Mouse (Mus musculus): ENCODE measurements around the gene Slco4a1. TPM values are rescaled to one million over a fixed set of nuclear protein-coding genes. Genes with fewer than 3 reads are reported as not detected.

The Slco4a1 gene
- polyA plus RNA-seq, 1 experiment from 2014 or later, result not detected

GRCm38 (mm10) chr2:180427073-180427472, 29.0 kb upstream of the Slco4a1 start:
- no peak overlapping the region for H3K9ac ChIP-seq (ENCODE audit: low read depth, low read length)
- H3K4me2 ChIP-seq, result no peak overlapping the region
- no peaks in the 10 kb centered on the region for H3K9me3 ChIP-seq (replicated peaks; ENCODE audit: control insufficient read depth, low read length)
- 66% methylated on average over 8 of the region's 8 CpGs for WGBS (ENCODE audit: insufficient replicate concordance)
- ATAC-seq (replicated peaks; ENCODE audit: insufficient number of reproducible peaks, low FRiP score, low TSS enrichment), result no peak
- H3K27me3 ChIP-seq (ENCODE audit: control insufficient read depth, insufficient read depth, low read length), result peaks cover 4% of the 10 kb centered on the region; the same call in 1 of the 2 replicates
- H3K36me3 ChIP-seq (ENCODE audit: control insufficient read depth, insufficient read depth, low read length), result no peaks in the 10 kb centered on the region
- H3K27ac ChIP-seq (ENCODE audit: low read depth, low read length), result no peak overlapping the region
- H3K4me1 ChIP-seq (ENCODE audit: control insufficient read depth, insufficient read depth, low read length), result peaks cover 11% of the 10 kb centered on the region
- no peak overlapping the region for H3K4me3 ChIP-seq (ENCODE audit: low read depth, low read length)

GRCm38 (mm10) chr2:180428331-180428730, 27.7 kb upstream of the Slco4a1 start:
- WGBS (ENCODE audit: insufficient replicate concordance), result 25% methylated on average over 2 of the region's 2 CpGs
- no peak overlapping the region; the same call in 1 of the 2 replicates for H3K4me2 ChIP-seq
- no peak overlapping the region for H3K4me3 ChIP-seq (ENCODE audit: low read depth, low read length)
- H3K4me1 ChIP-seq (ENCODE audit: control insufficient read depth, insufficient read depth, low read length), result peaks cover 11% of the 10 kb centered on the region
- no peaks in the 10 kb centered on the region for H3K36me3 ChIP-seq (ENCODE audit: control insufficient read depth, insufficient read depth, low read length)
- H3K27ac ChIP-seq (ENCODE audit: low read depth, low read length), result no peak overlapping the region
- H3K27me3 ChIP-seq (ENCODE audit: control insufficient read depth, insufficient read depth, low read length), result no peaks in the 10 kb centered on the region
- H3K9ac ChIP-seq (ENCODE audit: low read depth, low read length), result no peak overlapping the region
- 0 out of 2 replicates have a peak, but pooled peaks have one; percentile 24 for ATAC-seq (replicated peaks; ENCODE audit: insufficient number of reproducible peaks, low FRiP score, low TSS enrichment)
- no peaks in the 10 kb centered on the region for H3K9me3 ChIP-seq (replicated peaks; ENCODE audit: control insufficient read depth, low read length)

- no peak overlapping the region for H3K4me2 ChIP-seq
- H3K9ac ChIP-seq (ENCODE audit: low read depth, low read length), result no peak overlapping the region
- 68% methylated on average over 11 of the region's 11 CpGs for WGBS (ENCODE audit: insufficient replicate concordance)
- peaks cover 16% of the 10 kb centered on the region for H3K4me1 ChIP-seq (ENCODE audit: control insufficient read depth, insufficient read depth, low read length)
- H3K27ac ChIP-seq (ENCODE audit: low read depth, low read length), result no peak overlapping the region
- H3K9me3 ChIP-seq (replicated peaks; ENCODE audit: control insufficient read depth, low read length), result no peaks in the 10 kb centered on the region
- no peaks in the 10 kb centered on the region for H3K36me3 ChIP-seq (ENCODE audit: control insufficient read depth, insufficient read depth, low read length)
- H3K4me3 ChIP-seq (ENCODE audit: low read depth, low read length), result no peak overlapping the region
- no peaks in the 10 kb centered on the region for H3K27me3 ChIP-seq (ENCODE audit: control insufficient read depth, insufficient read depth, low read length)
- no peak for ATAC-seq (replicated peaks; ENCODE audit: insufficient number of reproducible peaks, low FRiP score, low TSS enrichment)
Observed at GRCm38 (mm10) chr2:180430648-180431047, 25.4 kb upstream of the Slco4a1 start.

GRCm38 (mm10) chr2:180432042-180432668, 23.9 kb upstream of the Slco4a1 start:
- peaks cover 23% of the 10 kb centered on the region for H3K4me1 ChIP-seq (ENCODE audit: control insufficient read depth, insufficient read depth, low read length)
- WGBS (ENCODE audit: insufficient replicate concordance), result 16% methylated on average over 10 of the region's 10 CpGs
- H3K4me3 ChIP-seq (ENCODE audit: low read depth, low read length), result no peak overlapping the region
- no peaks in the 10 kb centered on the region for H3K27me3 ChIP-seq (ENCODE audit: control insufficient read depth, insufficient read depth, low read length)
- H3K4me2 ChIP-seq, result no peak overlapping the region
- no peaks in the 10 kb centered on the region for H3K9me3 ChIP-seq (replicated peaks; ENCODE audit: control insufficient read depth, low read length)
- ATAC-seq (replicated peaks; ENCODE audit: insufficient number of reproducible peaks, low FRiP score, low TSS enrichment), result no peak
- no peak overlapping the region for H3K9ac ChIP-seq (ENCODE audit: low read depth, low read length)
- H3K27ac ChIP-seq (ENCODE audit: low read depth, low read length), result no peak overlapping the region
- no peaks in the 10 kb centered on the region for H3K36me3 ChIP-seq (ENCODE audit: control insufficient read depth, insufficient read depth, low read length)

GRCm38 (mm10) chr2:180432751-180433150, 23.3 kb upstream of the Slco4a1 start:
- Histone ChIP-seq H3K27ac (ENCODE audit: low read depth, low read length) (no peak overlapping the region), H3K36me3 (ENCODE audit: control insufficient read depth, insufficient read depth, low read length) (no peaks in the 10 kb centered on the region), H3K4me1 (ENCODE audit: control insufficient read depth, insufficient read depth, low read length) (peaks cover 27% of the 10 kb centered on the region), H3K9ac (ENCODE audit: low read depth, low read length) (no peak overlapping the region), H3K27me3 (ENCODE audit: control insufficient read depth, insufficient read depth, low read length) (no peaks in the 10 kb centered on the region), H3K4me3 (ENCODE audit: low read depth, low read length) (no peak overlapping the region), H3K4me2 (no peak overlapping the region), H3K9me3 (replicated peaks; ENCODE audit: control insufficient read depth, low read length) (no peaks in the 10 kb centered on the region)
- ATAC-seq (replicated peaks; ENCODE audit: insufficient number of reproducible peaks, low FRiP score, low TSS enrichment), result no peak
- WGBS (ENCODE audit: insufficient replicate concordance), result 64% methylated on average over 10 of the region's 10 CpGs

- no peak overlapping the region for H3K27ac ChIP-seq (ENCODE audit: low read depth, low read length)
- no peak for ATAC-seq (replicated peaks; ENCODE audit: insufficient number of reproducible peaks, low FRiP score, low TSS enrichment)
- H3K4me1 ChIP-seq (ENCODE audit: control insufficient read depth, insufficient read depth, low read length), result peaks cover 24% of the 10 kb centered on the region
- WGBS (ENCODE audit: insufficient replicate concordance), result 74% methylated on average over 7 of the region's 7 CpGs
- H3K9me3 ChIP-seq (replicated peaks; ENCODE audit: control insufficient read depth, low read length), result no peaks in the 10 kb centered on the region
- H3K4me2 ChIP-seq, result no peak overlapping the region
- no peak overlapping the region for H3K4me3 ChIP-seq (ENCODE audit: low read depth, low read length)
- H3K9ac ChIP-seq (ENCODE audit: low read depth, low read length), result no peak overlapping the region
- H3K36me3 ChIP-seq (ENCODE audit: control insufficient read depth, insufficient read depth, low read length), result no peaks in the 10 kb centered on the region
- no peaks in the 10 kb centered on the region for H3K27me3 ChIP-seq (ENCODE audit: control insufficient read depth, insufficient read depth, low read length)
Observed at GRCm38 (mm10) chr2:180433350-180433749, 22.7 kb upstream of the Slco4a1 start.

GRCm38 (mm10) chr2:180435341-180435926, 20.6 kb upstream of the Slco4a1 start:
- Histone ChIP-seq H3K27ac (ENCODE audit: low read depth, low read length) (no peak overlapping the region), H3K9ac (ENCODE audit: low read depth, low read length) (no peak overlapping the region)
- 45% methylated on average over 4 of the region's 4 CpGs for WGBS (ENCODE audit: insufficient replicate concordance)

GRCm38 (mm10) chr2:180437149-180437864, 18.7 kb upstream of the Slco4a1 start:
- no peak for ATAC-seq (replicated peaks; ENCODE audit: insufficient number of reproducible peaks, low FRiP score, low TSS enrichment)
- H3K4me2 ChIP-seq, result no peak overlapping the region
- no peak overlapping the region for H3K27ac ChIP-seq (ENCODE audit: low read depth, low read length)
- H3K9ac ChIP-seq (ENCODE audit: low read depth, low read length), result no peak overlapping the region
- H3K36me3 ChIP-seq (ENCODE audit: control insufficient read depth, insufficient read depth, low read length), result no peaks in the 10 kb centered on the region
- WGBS (ENCODE audit: insufficient replicate concordance), result 55% methylated on average over 5 of the region's 5 CpGs
- peaks cover 23% of the 10 kb centered on the region for H3K4me1 ChIP-seq (ENCODE audit: control insufficient read depth, insufficient read depth, low read length)
- no peak overlapping the region for H3K4me3 ChIP-seq (ENCODE audit: low read depth, low read length)
- H3K27me3 ChIP-seq (ENCODE audit: control insufficient read depth, insufficient read depth, low read length), result no peaks in the 10 kb centered on the region
- H3K9me3 ChIP-seq (replicated peaks; ENCODE audit: control insufficient read depth, low read length), result no peaks in the 10 kb centered on the region

More at GRCm38 (mm10) chr2:180435341-180435926, 20.6 kb upstream of the Slco4a1 start:
- H3K27me3 ChIP-seq (ENCODE audit: control insufficient read depth, insufficient read depth, low read length), result no peaks in the 10 kb centered on the region
- H3K36me3 ChIP-seq (ENCODE audit: control insufficient read depth, insufficient read depth, low read length), result no peaks in the 10 kb centered on the region
- H3K4me1 ChIP-seq (ENCODE audit: control insufficient read depth, insufficient read depth, low read length), result peaks cover 17% of the 10 kb centered on the region
- ATAC-seq (replicated peaks; ENCODE audit: insufficient number of reproducible peaks, low FRiP score, low TSS enrichment), result no peak
- no peak overlapping the region for H3K4me2 ChIP-seq
- H3K9me3 ChIP-seq (replicated peaks; ENCODE audit: control insufficient read depth, low read length), result no peaks in the 10 kb centered on the region
- no peak overlapping the region for H3K4me3 ChIP-seq (ENCODE audit: low read depth, low read length)

Data from heart, embryonic 11.5 days (tissue).